In genomic region chr11:99135047-99135440, GRCm38 (mm10) we compare ENCODE assay signal across 14 mouse cellular contexts. TPM values are rescaled to one million over a fixed set of nuclear protein-coding genes. Genes with fewer than 3 reads are reported as not detected.
A peak's percentile ranks its signal among the peaks of the same experiment; 100 is the strongest.
DNase-seq lines count a peak whose midpoint lies in the region; ATAC-seq lines count a peak whose summit lies in the region.
"Had no signal": no experiment of that assay in that cellular context is flagged by ENCODE, and none has a peak within 500 bp of the region (broad histone marks: within the 10 kb centered on the region; RNA-seq: fewer than 3 reads in every experiment).

No protein-coding gene starts in this region.

- H3K36me3 ChIP-seq in forebrain, embryonic 10.5 days (replicated peaks) = no peaks in the 10 kb centered on the region
- no peaks in the 10 kb centered on the region for H3K36me3 ChIP-seq in forebrain, embryonic 15.5 days
- H3K36me3 ChIP-seq: hindbrain, embryonic 13.5 days had no signal

- no peaks in the 10 kb centered on the region for H3K9me3 ChIP-seq in forebrain, embryonic 10.5 days
- H3K9me3 ChIP-seq in forebrain, embryonic 15.5 days = no peaks in the 10 kb centered on the region
- H3K9me3 ChIP-seq: hindbrain, embryonic 13.5 days had no signal

- ATAC-seq in forebrain, embryonic 15.5 days (replicated peaks) = no peak
- no peak for ATAC-seq in erythroid progenitor cell, adult 5-6 weeks (replicated peaks; ENCODE audit: low FRiP score, poor library complexity, severe bottlenecking)
- ATAC-seq: forebrain, embryonic 16.5 days had no signal

- no peak overlapping the region for H3K4me3 ChIP-seq in forebrain, embryonic 10.5 days
- no peak overlapping the region for H3K4me3 ChIP-seq in forebrain, embryonic 15.5 days
- H3K4me3 ChIP-seq: hindbrain, embryonic 13.5 days; myocyte had no signal

- peaks cover 50% of the 10 kb centered on the region for H3K4me1 ChIP-seq in forebrain, embryonic 10.5 days
- peaks cover 9% of the 10 kb centered on the region for H3K4me1 ChIP-seq in forebrain, embryonic 15.5 days

- 70% methylated on average over 8 of the region's 8 CpGs for WGBS in forebrain, embryonic 10.5 days
- WGBS in forebrain, embryonic 15.5 days = 80% methylated on average over 8 of the region's 8 CpGs

- H3K27me3 ChIP-seq in forebrain, embryonic 10.5 days (ENCODE audit: poor library complexity, severe bottlenecking) = 0 out of 2 replicates have a peak, but pooled peaks cover 4% of the 10 kb centered on the region
- no peaks in the 10 kb centered on the region for H3K27me3 ChIP-seq in forebrain, embryonic 15.5 days
- H3K27me3 ChIP-seq: hindbrain, embryonic 13.5 days had no signal

- peak overlapping the region; percentile 74 for H3K27ac ChIP-seq in forebrain, embryonic 10.5 days
- no peak overlapping the region for H3K27ac ChIP-seq in forebrain, embryonic 15.5 days (replicated peaks)
- H3K27ac ChIP-seq: hindbrain, embryonic 13.5 days had no signal

- no peak for DNase-seq in forebrain, embryonic 10.5 days (ENCODE audit: extremely low spot score, low spot score)
- peak; percentile 60 for DNase-seq in kidney, postnatal 10 days
- no peak for DNase-seq in kidney, adult 11 months
- DNase-seq in CD4-positive helper T cell, adult 2 months (ENCODE audit: low read depth, low spot score) = peak; percentile 6
- DNase-seq in heart, postnatal 4 days = peak; percentile 48
- no peak for DNase-seq in right cerebral cortex, postnatal 36 days (ENCODE audit: low spot score in 2 of 2)
- DNase-seq: layer of hippocampus, postnatal 36 days; right cerebral cortex, postnatal 4 days had no signal

- no peak overlapping the region for H3K4me2 ChIP-seq in forebrain, embryonic 15.5 days (replicated peaks)
- H3K4me2 ChIP-seq: hindbrain, embryonic 13.5 days had no signal

- no peak overlapping the region for H3K9ac ChIP-seq in forebrain, embryonic 15.5 days (replicated peaks)
- H3K9ac ChIP-seq: hindbrain, embryonic 13.5 days had no signal

RNA-seq across cellular contexts. Expression of gene Ccr7, which starts 19.8 kb away (rescaled TPM):
- 0.25 and 0.30 TPM in 2 replicates for polyA plus RNA-seq in forebrain, embryonic 10.5 days (2016; fragmentation: Nextera tagmentation; extraction: Ambion mirVana)
- not detected in 2 replicates for polyA plus RNA-seq in forebrain, embryonic 15.5 days (2015; fragmentation: Nextera tagmentation; extraction: Ambion mirVana)
- under 1 TPM; 0.56 to 0.67 TPM for total RNA-seq in heart, postnatal 4 days (2021)
- 1.4 and 8.0 TPM in 2 replicates for total RNA-seq in erythroid progenitor cell, adult 5-6 weeks (2015; ENCODE audit: low replicate concordance)
- 1.3 and 2.0 TPM in 2 replicates for total RNA-seq in erythroid progenitor cell, adult 5-6 weeks (2017; ENCODE audit: low replicate concordance)
- total RNA-seq: common myeloid progenitor, adult 5-6 weeks; layer of hippocampus, postnatal 36 days had no signal
- polyA plus RNA-seq: forebrain, embryonic 16.5 days; hindbrain, embryonic 13.5 days had no signal

RNA-seq across cellular contexts. Expression of gene Tns4, which starts 45.9 kb away (rescaled TPM):
- 0.49 and 0.81 TPM in 2 replicates for polyA plus RNA-seq in forebrain, embryonic 10.5 days (2016; fragmentation: Nextera tagmentation; extraction: Ambion mirVana)
- polyA plus RNA-seq in forebrain, embryonic 15.5 days (2015; fragmentation: Nextera tagmentation; extraction: Ambion mirVana) = 0.09 TPM in 1 of 2 replicates, not detected in the other
- total RNA-seq in heart, postnatal 4 days (2021) = under 1 TPM in 1 of 2 experiments, not detected in 1; 0.14 TPM
- total RNA-seq in erythroid progenitor cell, adult 5-6 weeks (2015; ENCODE audit: low replicate concordance) = not detected in 2 replicates
- total RNA-seq in erythroid progenitor cell, adult 5-6 weeks (2017; ENCODE audit: low replicate concordance) = 2.6 and 3.1 TPM in 2 replicates
- total RNA-seq: layer of hippocampus, postnatal 36 days had no signal
- polyA plus RNA-seq: forebrain, embryonic 16.5 days had no signal

Comparison
In these comparisons a context has a peak if more than half of its experiments do, and no peak if none do; other contexts are left out.
1. DNase-seq: peak in kidney, postnatal 10 days (single experiment), CD4-positive helper T cell, adult 2 months (single experiment) and heart, postnatal 4 days (single experiment); none in forebrain, embryonic 10.5 days (single experiment), kidney, adult 11 months (single experiment) and right cerebral cortex, postnatal 36 days (0 of 2).